Mouse (Mus musculus): ENCODE measurements around the gene Gm11084. TPM values are rescaled to one million over a fixed set of nuclear protein-coding genes. Genes with fewer than 3 reads are reported as not detected.

Gene Gm11084
- total RNA-seq, 2 experiments from 2014 or later, result not detected

DNA sequence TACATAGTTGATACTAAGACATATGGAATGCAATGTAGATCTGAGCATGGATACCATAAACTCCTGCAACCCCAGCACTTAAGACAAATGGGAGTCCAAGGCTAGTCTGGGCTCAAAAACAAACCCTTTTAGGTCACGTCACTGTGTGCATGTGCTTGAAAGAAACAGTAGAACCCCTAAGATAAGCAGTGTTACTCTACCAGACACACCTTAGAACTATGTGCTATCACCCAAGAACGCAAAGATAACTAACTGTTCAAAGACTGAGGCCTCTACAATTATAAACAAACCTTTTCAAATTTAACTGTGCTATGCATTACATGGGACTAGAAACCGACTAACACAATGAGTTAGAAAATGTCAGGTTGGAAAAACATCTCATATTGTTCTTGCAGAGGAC, 33.5 kb downstream of the Gm11084 start:
- peak; percentile 76 for ATAC-seq (replicated peaks; ENCODE audit: poor library complexity)

GRCm38 (mm10) chr2:72935937-72936336, 50.6 kb downstream of the Gm11084 start:
- no peak for ATAC-seq (replicated peaks; ENCODE audit: poor library complexity)

GRCm38 (mm10) chr2:72932186-72932585, 54.3 kb downstream of the Gm11084 start:
- ATAC-seq (replicated peaks; ENCODE audit: poor library complexity), result no peak

GRCm38 (mm10) chr2:72924981-72925380, 61.5 kb downstream of the Gm11084 start:
- no peak for ATAC-seq (replicated peaks; ENCODE audit: poor library complexity)

Other genes starting within 250 kb of the Gm11084 start
- gene Sp3, start 6.3 kb downstream of the Gm11084 start, total RNA-seq (2015), result 108 and 111 TPM in 2 replicates
- gene Sp3, start 6.3 kb downstream of the Gm11084 start, total RNA-seq (2017), result 109 and 114 TPM in 2 replicates
- gene Ola1, start 232.2 kb upstream of the Gm11084 start, total RNA-seq (2015), result 157 and 170 TPM in 2 replicates
- 152 and 154 TPM in 2 replicates for gene Ola1, start 232.2 kb upstream of the Gm11084 start, total RNA-seq (2017)